Mouse (Mus musculus): ENCODE results near the gene Lyve1.

The Lyve1 gene

GRCm38 (mm10) chr7:110809585-110810557 is 53.2 kb downstream of the Lyve1 start:
- DNase-seq (ENCODE audit: extremely low spot score), result no peak

- DNase-seq (ENCODE audit: extremely low spot score), result no peak
Observed at GRCm38 (mm10) chr7:110808962-110809361, 54.1 kb downstream of the Lyve1 start.

- no peak for DNase-seq (ENCODE audit: extremely low spot score)
Observed at GRCm38 (mm10) chr7:110807460-110808030, 55.5 kb downstream of the Lyve1 start.

GRCm38 (mm10) chr7:110804266-110804665 is 58.8 kb downstream of the Lyve1 start:
- DNase-seq (ENCODE audit: extremely low spot score), result no peak

- DNase-seq (ENCODE audit: extremely low spot score), result no peak
Observed at GRCm38 (mm10) chr7:110803131-110803530, 59.9 kb downstream of the Lyve1 start.

GRCm38 (mm10) chr7:110801028-110801427 is 62.0 kb downstream of the Lyve1 start:
- DNase-seq (ENCODE audit: extremely low spot score), result peak; percentile 76
